In genomic region chr11:119273186-119273930, GRCm38 (mm10) we compare ENCODE assay signal across 11 mouse cellular contexts. TPM values are rescaled to one million over a fixed set of nuclear protein-coding genes. Genes with fewer than 3 reads are reported as not detected.
DNase-seq lines count a peak whose midpoint lies in the region; ATAC-seq and TF ChIP-seq lines count a peak whose summit lies in the region.
"Had no signal": no experiment of that assay in that cellular context is flagged by ENCODE, and none has a peak within 500 bp of the region (broad histone marks: within the 10 kb centered on the region; RNA-seq: fewer than 3 reads in every experiment).

No protein-coding gene starts in this region.

- no peak overlapping the region for H3K27ac ChIP-seq in kidney, adult 2 months (ENCODE audit: insufficient read depth, low read depth, low read length)
- H3K27ac ChIP-seq: embryonic facial prominence, embryonic 12.5 days had no signal

- TF ChIP-seq POLR2A in kidney, adult 2 months (IDR thresholded peaks at IDR 0.05; ENCODE audit: low read depth, low read length) = no peak

- H3K4me1 ChIP-seq in kidney, adult 2 months (ENCODE audit: control insufficient read depth, insufficient read depth, low read length) = no peaks in the 10 kb centered on the region

- 83% methylated on average over 8 of the region's 8 CpGs for WGBS in kidney, adult 2 months

- no peak overlapping the region for H3K4me3 ChIP-seq in kidney, adult 2 months (ENCODE audit: insufficient read depth, low read depth, low read length)
- H3K4me3 ChIP-seq: embryonic facial prominence, embryonic 12.5 days; myocyte had no signal

- DNase-seq in kidney, adult 2 months = no peak
- DNase-seq in kidney, adult 8-10 months = no peak
- peak; percentile 59 for DNase-seq in thymus, postnatal 4 days
- no peak for DNase-seq in thymus, postnatal 25 days
- DNase-seq in induced T-regulatory cell, adult 2 months (ENCODE audit: low read depth) = peak; percentile 45
- no peak for DNase-seq in adipocyte (ENCODE audit: low spot score)
- no peak for DNase-seq in Muller cell, postnatal 12 days (ENCODE audit: inconsistent ontology term)
- DNase-seq: lung, postnatal 4 days had no signal

- TF ChIP-seq CTCF in kidney, adult 2 months (conservative IDR thresholded peaks at IDR 0.05; ENCODE audit: insufficient read depth, insufficient read length, low read depth, low read length) = 0 out of 2 replicates have a peak, but pooled peaks have one; percentile 22

- no peaks in the 10 kb centered on the region for H3K36me3 ChIP-seq in kidney, adult 2 months (ENCODE audit: control insufficient read depth, insufficient read depth, low read length)

- no peaks in the 10 kb centered on the region for H3K27me3 ChIP-seq in kidney, adult 2 months (replicated peaks; ENCODE audit: control insufficient read depth, insufficient read depth, low read length)
- H3K27me3 ChIP-seq: embryonic facial prominence, embryonic 12.5 days had no signal

- no peak for ATAC-seq in erythroblast, adult 5-6 weeks (replicated peaks; ENCODE audit: low FRiP score, poor library complexity, severe bottlenecking)

RNA-seq across cellular contexts. Expression of gene Gaa, which starts 5.7 kb away (rescaled TPM):
- polyA plus RNA-seq in kidney, adult 2 months (2012; rRNA removed) = 152 and 171 TPM in 2 replicates
- 4.6 and 10.6 TPM in 2 replicates for total RNA-seq in erythroblast, adult 5-6 weeks (2015; ENCODE audit: low replicate concordance)
- total RNA-seq in erythroblast, adult 5-6 weeks (2017; ENCODE audit: low replicate concordance) = 5.5 and 7.1 TPM in 2 replicates

RNA-seq across cellular contexts. Expression of gene Eif4a3, which starts 26.5 kb away (rescaled TPM):
- polyA plus RNA-seq in kidney, adult 2 months (2012; rRNA removed) = 88.4 and 94.2 TPM in 2 replicates
- total RNA-seq in erythroblast, adult 5-6 weeks (2015; ENCODE audit: low replicate concordance) = 71.5 and 81.1 TPM in 2 replicates
- total RNA-seq in erythroblast, adult 5-6 weeks (2017; ENCODE audit: low replicate concordance) = 44.6 and 45.7 TPM in 2 replicates

RNA-seq across cellular contexts. Expression of gene Card14, which starts 34.2 kb away (rescaled TPM):
- 3.7 and 3.9 TPM in 2 replicates for polyA plus RNA-seq in kidney, adult 2 months (2012; rRNA removed)
- not detected in 2 replicates for total RNA-seq in erythroblast, adult 5-6 weeks (2015; ENCODE audit: low replicate concordance)
- total RNA-seq in erythroblast, adult 5-6 weeks (2017; ENCODE audit: low replicate concordance) = not detected in 2 replicates

RNA-seq across cellular contexts. Expression of gene Ccdc40, which starts 45.0 kb away (rescaled TPM):
- polyA plus RNA-seq in kidney, adult 2 months (2012; rRNA removed) = 0.27 and 0.30 TPM in 2 replicates
- not detected in 2 replicates for total RNA-seq in erythroblast, adult 5-6 weeks (2015; ENCODE audit: low replicate concordance)
- 0.56 and 1.5 TPM in 2 replicates for total RNA-seq in erythroblast, adult 5-6 weeks (2017; ENCODE audit: low replicate concordance)

RNA-seq across cellular contexts. Expression of gene Tbc1d16, which starts 45.1 kb away (rescaled TPM):
- polyA plus RNA-seq in kidney, adult 2 months (2012; rRNA removed) = 25.2 and 31.5 TPM in 2 replicates
- 0.38 TPM in 1 of 2 replicates, not detected in the other for total RNA-seq in erythroblast, adult 5-6 weeks (2015; ENCODE audit: low replicate concordance)
- 0.09 and 0.42 TPM in 2 replicates for total RNA-seq in erythroblast, adult 5-6 weeks (2017; ENCODE audit: low replicate concordance)

Comparison
In these comparisons a context has a peak if more than half of its experiments do, and no peak if none do; other contexts are left out.
1. DNase-seq: peak in thymus, postnatal 4 days (single experiment) and induced T-regulatory cell, adult 2 months (single experiment); none in kidney, adult 2 months (single experiment), kidney, adult 8-10 months (0 of 2), thymus, postnatal 25 days (single experiment), adipocyte (single experiment) and Muller cell, postnatal 12 days (single experiment).